Mouse (Mus musculus): Measurements from ENCODE around the gene Bloc1s1. TPM values are rescaled to one million over a fixed set of nuclear protein-coding genes. Genes with fewer than 3 reads are reported as not detected.
A peak's percentile ranks its signal among the peaks of the same experiment; 100 is the strongest.

Gene Bloc1s1
- polyA plus RNA-seq, 1 experiment from 2014 or later = 210 TPM

DNA sequence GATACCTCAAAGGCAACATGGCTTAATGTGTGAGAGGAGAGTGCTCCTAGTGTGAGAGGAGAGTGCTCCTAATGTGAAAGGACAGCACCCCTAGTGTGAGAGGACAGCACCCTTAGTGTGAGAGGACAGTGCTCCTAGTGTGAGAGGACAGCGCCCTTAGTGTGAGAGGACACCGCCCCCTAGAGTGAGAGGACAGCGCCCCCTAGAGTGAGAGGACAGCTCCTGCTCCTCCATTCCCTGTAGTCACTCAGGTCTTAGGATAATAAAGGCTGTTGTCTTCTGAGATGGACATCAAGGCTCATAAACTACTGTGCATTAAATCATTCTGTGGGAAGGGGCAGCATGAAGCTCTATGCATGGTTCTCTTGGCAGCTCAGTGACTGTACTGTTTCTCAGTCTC is 21.8 kb upstream of the Bloc1s1 start:
- Histone ChIP-seq H3K4me3 (no peak overlapping the region), H3K27ac (no peak overlapping the region), H3K4me2 (replicated peaks) (no peak overlapping the region), H3K4me1 (no peaks in the 10 kb centered on the region), H3K27me3 (0 out of 2 replicates have a peak, but pooled peaks cover 3% of the 10 kb centered on the region), H3K9me3 (no peaks in the 10 kb centered on the region), H3K9ac (no peak overlapping the region), H3K36me3 (no peaks in the 10 kb centered on the region)
- whole genome bisulfite sequencing = 17% methylated on average over 3 of the region's 3 CpGs
- ATAC-seq (ENCODE audit: insufficient number of reproducible peaks, insufficient read depth, low FRiP score, low TSS enrichment) = no peak

DNA sequence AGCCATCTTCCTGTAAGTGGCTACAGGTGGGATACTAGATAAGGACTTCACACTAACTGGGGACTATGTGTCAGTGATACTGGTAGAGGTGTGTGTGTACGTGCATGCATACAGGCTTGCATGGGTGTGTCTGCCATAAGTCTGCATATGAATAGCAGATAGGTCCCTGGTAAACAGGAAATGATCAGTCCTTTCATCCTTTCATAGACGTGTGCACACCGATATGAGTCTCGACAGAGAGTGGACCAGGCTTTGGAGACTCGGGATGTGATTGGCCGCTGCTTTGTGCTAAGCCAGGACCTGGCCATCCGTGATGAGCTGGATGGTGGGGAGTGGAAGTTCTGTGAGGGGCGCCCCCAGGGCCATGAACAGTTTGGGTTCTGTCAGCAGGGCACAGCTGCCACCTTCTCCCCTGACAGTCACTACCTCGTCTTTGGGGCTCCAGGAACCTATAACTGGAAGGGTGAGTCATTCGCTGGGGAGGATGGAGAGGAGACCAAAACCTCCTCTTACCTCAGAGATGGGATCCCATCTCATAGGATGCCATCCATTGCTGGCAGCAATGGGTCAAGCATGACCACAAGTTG is 16.7 kb upstream of the Bloc1s1 start:
- no peak overlapping the region for H3K4me3 ChIP-seq
- peaks cover 14% of the 10 kb centered on the region for H3K27me3 ChIP-seq
- no peak for ATAC-seq (ENCODE audit: insufficient number of reproducible peaks, insufficient read depth, low FRiP score, low TSS enrichment)
- no peak overlapping the region for H3K9ac ChIP-seq
- no peaks in the 10 kb centered on the region for H3K4me1 ChIP-seq
- 85% methylated on average over 10 of the region's 10 CpGs for WGBS
- no peaks in the 10 kb centered on the region for H3K9me3 ChIP-seq
- H3K4me2 ChIP-seq (replicated peaks) = no peak overlapping the region
- H3K27ac ChIP-seq = no peak overlapping the region
- no peaks in the 10 kb centered on the region for H3K36me3 ChIP-seq

- Histone ChIP-seq H3K36me3 (no peaks in the 10 kb centered on the region), H3K9me3 (no peaks in the 10 kb centered on the region), H3K4me2 (replicated peaks) (no peak overlapping the region), H3K27me3 (peaks cover 30% of the 10 kb centered on the region), H3K9ac (no peak overlapping the region), H3K4me3 (no peak overlapping the region), H3K4me1 (no peaks in the 10 kb centered on the region; the same call in 1 of the 2 replicates), H3K27ac (no peak overlapping the region)
- no peak for ATAC-seq (ENCODE audit: insufficient number of reproducible peaks, insufficient read depth, low FRiP score, low TSS enrichment)
- 58% methylated on average over 5 of the region's 5 CpGs for WGBS
These were observed 15.1 kb upstream of the Bloc1s1 start for GRCm38 (mm10) chr10:128938974-128939373.

DNA sequence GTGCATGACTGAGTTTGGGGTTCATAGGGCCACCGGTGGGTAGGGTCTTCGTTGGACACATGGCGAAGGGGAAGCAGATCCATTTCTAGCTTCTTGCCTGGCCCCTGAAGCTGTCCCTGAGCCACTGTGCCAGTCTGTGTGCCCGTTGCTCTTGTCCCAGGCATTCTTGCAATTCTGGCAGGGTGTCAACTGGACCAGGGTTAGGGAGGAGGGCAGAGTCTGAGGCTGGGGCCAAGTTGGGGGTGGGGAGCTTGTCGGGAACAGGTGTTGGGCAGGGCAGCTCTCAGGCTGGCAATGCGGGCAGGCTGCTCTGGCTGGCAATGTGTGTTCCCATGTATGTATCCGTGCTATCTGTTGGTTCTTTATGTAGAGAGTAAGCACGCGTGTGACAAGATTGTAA is 14.6 kb upstream of the Bloc1s1 start:
- H3K4me1 ChIP-seq = peaks cover 1% of the 10 kb centered on the region; the same call in 1 of the 2 replicates
- H3K4me2 ChIP-seq (replicated peaks) = no peak overlapping the region
- no peak overlapping the region for H3K4me3 ChIP-seq
- no peak overlapping the region for H3K9ac ChIP-seq
- H3K27ac ChIP-seq = no peak overlapping the region
- no peak for ATAC-seq (ENCODE audit: insufficient number of reproducible peaks, insufficient read depth, low FRiP score, low TSS enrichment)
- 78% methylated on average over 9 of the region's 9 CpGs for WGBS
- H3K27me3 ChIP-seq = peaks cover 35% of the 10 kb centered on the region
- H3K36me3 ChIP-seq = no peaks in the 10 kb centered on the region
- no peaks in the 10 kb centered on the region for H3K9me3 ChIP-seq

GRCm38 (mm10) chr10:128937756-128938390 is 14.0 kb upstream of the Bloc1s1 start:
- Histone ChIP-seq H3K4me3 (no peak overlapping the region), H3K27me3 (peaks cover 41% of the 10 kb centered on the region), H3K4me1 (peaks cover 5% of the 10 kb centered on the region; the same call in 1 of the 2 replicates), H3K9me3 (no peaks in the 10 kb centered on the region), H3K27ac (no peak overlapping the region), H3K36me3 (no peaks in the 10 kb centered on the region), H3K4me2 (replicated peaks) (no peak overlapping the region), H3K9ac (no peak overlapping the region)
- 61% methylated on average over 12 of the region's 12 CpGs for WGBS
- no peak for ATAC-seq (ENCODE audit: insufficient number of reproducible peaks, insufficient read depth, low FRiP score, low TSS enrichment)

GRCm38 (mm10) chr10:128935826-128936440 is 12.1 kb upstream of the Bloc1s1 start:
- H3K4me3 ChIP-seq = no peak overlapping the region
- ATAC-seq (ENCODE audit: insufficient number of reproducible peaks, insufficient read depth, low FRiP score, low TSS enrichment) = no peak
- 0 out of 2 replicates have a peak overlapping the region, but pooled peaks have one; percentile 0 for H3K27ac ChIP-seq
- no peaks in the 10 kb centered on the region for H3K9me3 ChIP-seq
- H3K27me3 ChIP-seq = peaks cover 52% of the 10 kb centered on the region
- no peak overlapping the region for H3K9ac ChIP-seq
- no peaks in the 10 kb centered on the region for H3K36me3 ChIP-seq
- H3K4me2 ChIP-seq (replicated peaks) = no peak overlapping the region
- 72% methylated on average over 8 of the region's 8 CpGs for WGBS
- H3K4me1 ChIP-seq = peaks cover 5% of the 10 kb centered on the region; the same call in 1 of the 2 replicates

DNA sequence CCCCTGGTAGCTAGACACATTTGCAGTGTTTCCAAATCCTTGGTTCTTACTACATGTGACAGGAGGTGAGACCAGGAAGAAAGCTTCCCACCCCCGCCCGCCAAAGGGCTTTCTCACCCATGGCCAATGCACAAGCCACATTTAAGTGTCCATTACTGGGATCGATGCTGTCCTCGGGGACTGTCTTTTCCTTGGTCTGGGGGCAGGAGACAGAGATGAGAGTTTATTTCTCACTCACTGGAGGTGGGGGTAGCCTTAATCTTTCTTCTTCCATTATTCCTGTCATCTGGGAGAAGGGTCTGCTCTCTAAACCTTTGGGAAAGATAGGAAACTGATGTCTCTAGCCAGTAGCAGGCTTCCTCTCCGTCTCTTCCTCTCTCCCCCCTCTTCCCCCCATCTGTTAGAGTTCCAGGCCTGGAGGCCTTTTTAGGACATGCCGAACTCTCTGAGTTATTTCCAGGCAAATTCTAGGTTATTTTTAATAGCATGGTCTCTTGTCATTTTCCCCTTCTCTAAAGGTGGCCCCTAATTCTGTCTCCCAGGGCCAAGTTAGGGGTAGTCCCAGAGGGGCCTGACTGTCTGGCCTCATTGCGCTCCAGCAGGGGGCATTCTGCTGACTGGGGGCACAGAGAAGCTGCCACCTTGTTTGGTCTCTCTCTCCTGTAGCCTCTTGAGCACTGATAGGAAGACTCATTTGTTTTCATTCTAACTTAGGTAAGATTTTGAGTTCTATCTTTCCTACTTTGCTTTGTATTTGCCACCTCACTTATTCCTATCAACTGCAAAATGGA is 11.4 kb upstream of the Bloc1s1 start:
- no peaks in the 10 kb centered on the region for H3K9me3 ChIP-seq
- 55% methylated on average over 7 of the region's 7 CpGs for WGBS
- peaks cover 52% of the 10 kb centered on the region for H3K27me3 ChIP-seq
- ATAC-seq (ENCODE audit: insufficient number of reproducible peaks, insufficient read depth, low FRiP score, low TSS enrichment) = no peak
- H3K27ac ChIP-seq = no peak overlapping the region
- H3K9ac ChIP-seq = no peak overlapping the region
- no peak overlapping the region for H3K4me2 ChIP-seq (replicated peaks)
- H3K4me3 ChIP-seq = no peak overlapping the region
- no peaks in the 10 kb centered on the region for H3K36me3 ChIP-seq
- peaks cover 5% of the 10 kb centered on the region; the same call in 1 of the 2 replicates for H3K4me1 ChIP-seq

- 2% methylated on average over 21 of the region's 21 CpGs for WGBS
- Histone ChIP-seq H3K27me3 (peaks cover 56% of the 10 kb centered on the region), H3K4me3 (peak overlapping the region; percentile 40), H3K36me3 (no peaks in the 10 kb centered on the region), H3K9me3 (no peaks in the 10 kb centered on the region), H3K4me1 (peaks cover 5% of the 10 kb centered on the region; the same call in 1 of the 2 replicates), H3K27ac (no peak overlapping the region), H3K9ac (peak overlapping the region; percentile 42), H3K4me2 (replicated peaks) (peak overlapping the region; percentile 68)
- ATAC-seq (ENCODE audit: insufficient number of reproducible peaks, insufficient read depth, low FRiP score, low TSS enrichment) = no peak
These were observed 10.3 kb upstream of the Bloc1s1 start for GRCm38 (mm10) chr10:128933976-128934721.

DNA sequence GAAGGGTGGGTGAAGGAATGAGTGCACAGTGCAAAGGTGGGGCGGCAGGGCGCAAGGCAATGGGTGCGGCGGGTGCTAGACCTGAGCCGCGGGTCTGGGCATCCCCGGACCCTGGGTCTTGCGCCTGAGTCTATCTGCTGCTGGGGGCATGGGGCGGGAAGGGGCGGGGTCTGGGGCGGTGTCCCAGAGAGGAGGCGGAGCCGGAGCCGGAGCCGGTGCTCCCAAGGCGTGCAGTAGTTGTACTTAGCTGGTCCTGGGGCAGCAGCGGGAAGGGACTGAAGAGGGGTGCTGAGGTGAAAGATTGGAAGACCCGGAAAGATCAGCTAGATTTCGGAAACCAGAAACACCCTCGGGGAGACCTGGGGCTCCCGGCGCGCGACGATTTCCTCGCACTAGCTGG is 9.7 kb upstream of the Bloc1s1 start, which contains the start of gene Itga7:
Itga7 (plus strand) TSS at position 245 of the 400 bp plus-strand sequence.
- Histone ChIP-seq H3K4me2 (replicated peaks) (peak within 1 kb of the TSS; percentile 68), H3K9me3 (no peaks in the 10 kb centered on the region), H3K36me3 (no peaks in the 10 kb centered on the region), H3K9ac (peak within 1 kb of the TSS; percentile 42), H3K27ac (no peak within 1 kb of the TSS), H3K4me3 (peak within 1 kb of the TSS; percentile 40), H3K4me1 (peaks cover 5% of the 10 kb centered on the region; the same call in 1 of the 2 replicates), H3K27me3 (peaks cover 61% of the 10 kb centered on the region)
- under 1% methylated on average over 26 of the region's 26 CpGs for WGBS
- ATAC-seq (ENCODE audit: insufficient number of reproducible peaks, insufficient read depth, low FRiP score, low TSS enrichment) = peak; percentile 70

- H3K27me3 ChIP-seq = peaks cover 70% of the 10 kb centered on the region
- no peaks in the 10 kb centered on the region for H3K9me3 ChIP-seq
- H3K9ac ChIP-seq = no peak overlapping the region
- H3K4me2 ChIP-seq (replicated peaks) = no peak overlapping the region
- ATAC-seq (ENCODE audit: insufficient number of reproducible peaks, insufficient read depth, low FRiP score, low TSS enrichment) = no peak
- H3K4me1 ChIP-seq = peaks cover 5% of the 10 kb centered on the region; the same call in 1 of the 2 replicates
- H3K36me3 ChIP-seq = no peaks in the 10 kb centered on the region
- WGBS = 49% methylated on average over 2 of the region's 2 CpGs
- H3K4me3 ChIP-seq = no peak overlapping the region
- H3K27ac ChIP-seq = no peak overlapping the region
These were observed 7.6 kb upstream of the Bloc1s1 start for GRCm38 (mm10) chr10:128931441-128931840.

All from embryonic facial prominence, embryonic 12.5 days (tissue).